Mouse (Mus musculus): ENCODE measurements around the gene Usp9x. TPM values are rescaled to one million over a fixed set of nuclear protein-coding genes. Genes with fewer than 3 reads are reported as not detected.
A peak's percentile ranks its signal among the peaks of the same experiment; 100 is the strongest.

The Usp9x gene
- polyA plus RNA-seq (2015; fragmentation: Nextera tagmentation; extraction: Ambion mirVana) = 19.8 and 21.4 TPM in 2 replicates

DNA sequence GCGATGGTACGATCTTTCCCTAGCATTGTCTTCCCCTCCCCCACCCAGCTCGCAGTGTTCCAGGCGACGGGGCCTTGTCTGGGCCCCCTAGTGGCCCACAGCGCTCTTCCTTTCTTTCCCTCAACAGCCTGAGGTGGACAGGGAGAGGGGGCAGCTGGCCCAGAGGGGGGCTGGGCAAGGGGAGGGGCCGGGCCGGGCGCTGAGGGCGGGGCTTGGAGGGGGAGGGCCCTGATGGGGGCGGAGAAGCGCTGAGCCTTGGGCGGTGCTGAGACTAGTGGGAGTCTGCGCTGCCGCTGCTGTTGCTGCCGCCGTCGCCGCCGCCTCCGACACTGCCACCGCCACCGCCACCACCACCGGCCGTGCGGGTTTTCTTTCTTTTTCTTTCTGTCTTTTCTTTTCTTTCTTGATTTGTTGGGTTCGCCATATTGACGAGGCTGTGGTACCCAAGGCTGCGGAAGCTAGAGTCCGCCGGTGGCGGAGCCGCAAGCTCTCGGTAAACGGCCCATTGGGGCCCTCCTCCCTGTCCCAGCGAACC is at the start of gene Usp9x:
TSS of gene Usp9x (plus strand) at position 258 of the 535 bp plus-strand sequence.
- peak; percentile 81 for DNase-seq (ENCODE audit: low spot score)

DNA sequence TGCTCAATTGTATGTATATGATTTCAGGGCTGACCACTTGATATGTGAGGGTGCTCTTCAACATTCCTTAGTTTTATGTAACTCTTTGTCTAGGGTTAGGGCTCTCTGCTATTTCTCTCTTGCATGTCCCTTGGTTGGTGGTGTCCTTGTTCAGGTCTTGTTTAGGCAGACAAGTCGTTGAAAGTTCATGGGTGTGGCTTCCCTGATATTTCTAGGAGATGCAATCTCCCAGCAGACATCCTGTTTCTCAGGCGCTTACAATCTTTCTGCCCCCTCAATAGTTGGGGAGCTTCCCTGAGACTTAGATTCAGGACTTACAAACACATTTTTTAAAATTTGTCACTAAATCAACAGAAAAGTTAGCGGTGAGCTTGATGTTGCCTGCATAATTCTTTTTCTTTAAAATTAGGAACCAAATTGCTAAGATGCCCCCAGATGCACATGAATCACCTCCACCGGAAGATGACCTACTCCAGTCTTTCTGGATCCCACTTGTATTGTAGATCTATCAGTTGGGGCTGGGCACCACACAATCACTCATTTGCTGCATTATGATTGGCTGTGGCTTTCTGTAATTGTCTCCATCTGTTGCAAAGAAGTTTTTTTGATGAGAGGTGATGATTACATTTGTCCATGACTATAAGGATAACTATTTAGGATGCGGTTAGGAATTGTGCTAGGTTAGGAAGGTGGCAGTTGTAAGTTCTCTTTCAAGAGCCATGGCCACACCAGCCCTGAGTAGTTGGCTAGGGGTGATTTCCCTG is 48.6 kb upstream of the Usp9x start:
- no peak for DNase-seq (ENCODE audit: low spot score)

DNA sequence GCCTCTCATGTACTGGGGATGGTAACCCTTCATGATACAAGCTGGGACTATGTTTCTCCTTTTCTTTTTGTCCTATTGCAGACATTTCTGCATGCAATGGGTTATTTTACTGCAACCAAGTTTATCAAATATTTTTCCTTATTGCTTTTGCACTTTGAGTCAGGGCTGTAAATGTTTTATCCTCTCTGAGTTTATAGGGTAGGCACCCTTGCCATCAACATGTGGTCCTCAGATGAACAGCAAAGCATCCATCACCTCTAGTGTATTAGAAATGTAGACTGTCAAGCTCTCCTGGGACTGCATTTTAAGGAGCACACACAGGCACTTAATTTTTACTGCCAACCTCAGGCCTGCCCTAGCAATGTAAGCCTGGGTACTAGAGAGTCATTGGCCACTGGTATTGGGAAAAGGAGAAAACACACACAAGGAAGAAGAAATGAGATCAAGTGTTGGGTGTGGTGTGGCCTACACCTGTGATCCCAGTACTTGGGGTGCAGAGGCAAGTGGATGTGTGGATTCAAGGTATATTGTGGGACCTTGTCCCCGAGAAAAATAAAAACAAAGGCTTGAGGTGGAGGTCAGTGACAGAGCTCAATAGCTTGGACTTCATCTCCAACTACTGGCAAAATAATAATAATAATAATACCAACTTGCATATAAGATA is 46.6 kb upstream of the Usp9x start:
- no peak for DNase-seq (ENCODE audit: low spot score)

DNA sequence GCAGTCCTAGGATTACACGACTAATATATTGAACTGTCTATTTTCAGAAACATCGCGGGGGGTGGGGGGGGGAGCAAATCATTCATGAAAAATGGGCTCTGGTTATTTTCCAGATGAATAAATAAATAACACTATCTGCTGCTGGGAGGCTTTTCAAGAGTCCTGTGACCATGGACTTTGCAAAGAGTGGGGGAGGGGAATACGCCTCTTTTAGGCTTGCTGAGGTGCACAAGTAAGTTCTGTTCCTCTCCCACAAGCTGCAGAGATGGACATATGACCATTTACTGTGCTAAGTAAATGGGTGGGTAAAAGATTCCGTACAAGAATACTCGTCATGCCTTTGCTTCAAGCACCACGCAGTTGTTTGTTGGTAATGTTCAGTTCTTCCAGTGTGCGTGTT is 46.0 kb upstream of the Usp9x start:
- DNase-seq (ENCODE audit: low spot score) = no peak

DNA sequence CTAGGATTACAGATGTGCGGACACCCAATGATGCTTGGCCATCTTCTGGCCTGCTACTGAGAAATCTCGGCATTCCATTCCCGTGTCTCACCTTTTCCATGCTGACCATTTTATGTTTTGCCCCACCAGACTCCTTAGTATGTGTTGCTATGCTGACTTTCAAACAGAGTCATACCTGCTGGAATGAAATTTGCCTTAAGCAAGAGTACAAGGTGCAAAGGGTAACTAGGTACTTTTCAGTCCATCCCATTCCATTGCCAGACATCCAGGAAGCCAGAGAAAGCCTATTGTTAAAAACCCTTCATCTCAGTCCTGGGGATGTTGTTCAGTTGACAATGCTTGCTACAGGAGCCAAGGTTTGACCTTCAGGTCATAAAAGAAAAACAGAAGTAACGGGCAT is 43.1 kb upstream of the Usp9x start:
- DNase-seq (ENCODE audit: low spot score) = no peak

DNA sequence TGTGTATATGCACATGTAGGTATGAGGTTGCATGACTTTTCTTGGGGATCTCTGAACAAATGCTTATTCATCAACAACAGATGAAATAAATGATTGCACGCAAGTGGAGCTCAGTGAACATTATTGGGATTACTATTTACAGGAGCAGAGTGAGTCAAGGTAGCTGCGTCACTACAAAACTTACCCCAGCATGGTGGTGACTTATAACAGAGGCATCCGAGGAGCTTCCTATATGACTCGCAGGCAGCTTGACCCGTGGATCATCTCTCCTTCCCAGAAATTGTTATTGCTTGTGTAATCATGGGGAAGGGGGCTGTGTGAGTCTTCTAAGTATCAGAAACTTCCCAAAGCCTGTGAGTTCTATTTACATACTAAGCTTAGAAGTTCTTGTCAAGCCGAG is 41.3 kb upstream of the Usp9x start:
- DNase-seq (ENCODE audit: low spot score) = no peak

DNA sequence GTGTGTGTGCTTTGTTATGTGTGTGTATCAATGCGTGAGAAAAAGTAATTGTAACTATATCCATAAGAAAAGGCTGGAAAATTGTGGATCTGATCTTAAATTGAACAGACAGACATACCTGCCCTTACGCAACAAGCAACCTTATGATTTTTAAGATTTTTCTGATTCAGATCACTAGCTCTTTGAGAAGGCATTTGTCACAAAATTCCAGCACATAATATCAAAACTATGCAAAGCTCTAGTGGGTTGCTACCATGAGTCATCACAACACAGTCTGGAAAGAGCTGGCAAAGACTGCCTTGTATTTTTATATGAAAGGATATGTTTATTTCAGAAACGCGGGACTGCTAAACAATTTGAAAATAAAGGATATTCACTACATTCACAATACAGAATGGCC is 34.2 kb upstream of the Usp9x start:
- DNase-seq (ENCODE audit: low spot score) = no peak

DNA sequence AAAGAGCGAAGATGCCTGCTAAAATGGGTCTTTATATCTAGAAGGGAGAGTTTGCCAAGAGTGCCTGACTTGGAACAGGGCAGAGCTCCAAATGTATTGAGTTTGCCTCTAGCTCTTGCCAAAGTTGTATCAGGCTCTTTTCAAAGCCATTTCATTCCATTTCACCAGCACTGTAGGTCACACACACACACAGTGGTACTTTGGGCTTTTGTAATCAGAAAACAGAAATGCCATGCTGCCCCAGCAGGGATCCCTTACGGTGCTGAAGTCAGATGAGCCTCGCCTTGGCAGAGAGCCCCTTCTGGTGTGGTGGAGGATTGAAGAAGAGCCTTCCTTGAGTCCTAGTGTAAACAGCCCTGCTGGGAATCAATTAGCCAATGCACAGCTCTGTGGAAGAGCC is 32.1 kb upstream of the Usp9x start:
- no peak for DNase-seq (ENCODE audit: low spot score)

DNA sequence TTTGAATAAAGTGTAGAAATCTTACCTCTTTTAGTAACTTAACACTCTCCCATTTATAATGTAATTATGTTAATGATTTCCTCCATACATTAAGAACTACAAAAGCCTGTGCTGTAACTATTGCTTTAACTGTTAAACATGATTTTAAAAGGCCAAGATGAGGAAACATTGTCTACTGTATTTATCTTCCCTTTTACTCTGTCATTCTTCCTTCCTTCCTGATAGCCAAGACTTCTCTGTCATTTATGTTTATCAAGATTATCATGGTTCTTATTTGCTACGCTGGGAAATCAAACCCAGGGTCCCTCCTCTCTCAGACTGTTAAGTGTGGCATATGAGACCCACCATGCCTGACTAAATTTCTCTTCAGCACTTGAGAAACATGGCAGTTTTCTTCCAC is 30.9 kb upstream of the Usp9x start:
- DNase-seq (ENCODE audit: low spot score) = no peak

DNA sequence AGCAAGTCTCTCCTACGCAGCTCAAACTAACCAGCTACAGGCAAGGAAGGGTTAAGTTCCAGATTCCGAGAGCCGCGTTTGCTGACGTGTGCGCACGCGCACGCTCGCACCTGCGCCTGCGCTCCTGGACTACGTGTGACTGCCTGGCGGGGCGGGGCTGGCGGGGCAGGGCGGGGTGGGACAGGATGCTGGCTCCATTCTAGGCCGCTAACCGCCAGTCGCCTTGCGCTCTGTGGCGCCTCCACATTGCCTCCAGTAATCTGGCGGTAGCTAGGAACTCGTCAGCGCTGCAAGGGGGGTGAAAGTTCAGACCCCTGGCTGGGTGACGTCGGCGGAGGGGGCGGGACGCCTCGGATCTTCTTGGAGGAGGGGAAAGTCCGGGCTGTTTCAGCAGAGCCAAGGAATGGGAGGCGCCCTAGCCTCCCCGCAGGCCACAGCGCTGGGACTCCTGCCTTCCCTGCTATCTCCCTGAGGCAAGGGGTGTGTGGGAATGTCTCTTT is 29.6 kb upstream of the Usp9x start:
- peak; percentile 94 for DNase-seq (ENCODE audit: low spot score)

DNA sequence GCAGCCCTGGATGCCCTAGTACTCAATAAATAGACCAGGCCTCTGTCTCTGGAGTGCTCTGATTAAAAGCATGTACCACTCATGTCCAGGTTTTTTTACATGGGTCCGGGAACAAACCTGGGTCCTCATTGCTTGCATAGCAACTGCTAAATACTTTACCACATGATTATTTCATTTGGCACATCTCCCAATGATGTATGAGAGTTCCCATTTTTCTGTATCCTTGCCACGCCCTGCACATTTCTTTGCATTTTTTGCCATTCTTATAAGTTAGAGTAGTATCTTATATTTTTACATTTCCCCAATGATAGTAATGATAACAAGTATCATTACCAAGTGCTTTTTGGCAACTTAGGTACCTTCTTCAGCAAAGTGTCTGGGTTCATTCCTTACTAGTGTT is 27.5 kb upstream of the Usp9x start:
- DNase-seq (ENCODE audit: low spot score) = no peak

DNA sequence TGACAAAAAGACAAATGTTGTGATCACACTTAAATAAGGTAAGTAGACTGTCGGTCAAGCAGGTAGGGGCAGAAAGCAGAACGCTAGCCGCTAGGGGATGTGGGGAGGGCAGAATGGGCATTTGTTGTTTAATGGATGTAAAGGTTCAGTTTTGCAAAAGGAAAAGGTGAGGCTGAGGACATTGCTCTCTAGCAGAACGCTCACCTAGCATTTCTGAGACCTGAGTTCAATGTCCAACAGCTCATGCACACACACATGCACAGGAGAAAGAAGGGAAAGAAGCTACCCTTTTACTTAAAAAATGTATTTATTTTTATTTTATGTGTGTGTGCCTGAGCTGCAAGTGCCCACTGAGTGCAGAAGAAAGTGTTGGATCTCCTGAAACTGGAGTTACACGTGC is 26.6 kb upstream of the Usp9x start:
- no peak for DNase-seq (ENCODE audit: low spot score)

DNA sequence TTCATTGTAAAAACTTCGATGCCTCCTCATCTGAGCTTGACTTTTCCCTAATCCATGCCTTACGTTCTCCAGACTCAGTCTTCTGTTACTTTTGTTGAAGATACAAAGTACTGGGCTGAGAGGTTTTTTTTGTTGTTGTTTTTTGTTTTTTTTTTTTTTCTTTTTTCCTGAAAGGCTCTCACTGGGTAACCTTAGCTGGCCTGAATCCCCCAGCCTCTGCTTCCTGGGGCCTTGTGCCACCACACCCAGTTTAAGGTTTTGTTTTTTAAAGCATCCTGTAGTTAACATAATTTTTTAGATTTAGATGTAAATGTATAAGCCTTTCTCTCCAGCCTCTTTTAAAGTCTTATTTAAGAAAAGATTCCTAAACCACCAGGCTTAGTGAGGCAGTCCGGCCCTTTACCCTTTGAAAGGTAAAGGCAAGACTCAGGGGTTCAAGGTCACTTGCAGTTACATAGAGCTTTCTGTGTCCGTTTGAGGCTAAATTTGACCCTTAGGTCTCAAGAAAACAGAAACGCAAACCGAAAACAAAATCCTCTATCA is 24.3 kb upstream of the Usp9x start:
- DNase-seq (ENCODE audit: low spot score) = no peak

DNA sequence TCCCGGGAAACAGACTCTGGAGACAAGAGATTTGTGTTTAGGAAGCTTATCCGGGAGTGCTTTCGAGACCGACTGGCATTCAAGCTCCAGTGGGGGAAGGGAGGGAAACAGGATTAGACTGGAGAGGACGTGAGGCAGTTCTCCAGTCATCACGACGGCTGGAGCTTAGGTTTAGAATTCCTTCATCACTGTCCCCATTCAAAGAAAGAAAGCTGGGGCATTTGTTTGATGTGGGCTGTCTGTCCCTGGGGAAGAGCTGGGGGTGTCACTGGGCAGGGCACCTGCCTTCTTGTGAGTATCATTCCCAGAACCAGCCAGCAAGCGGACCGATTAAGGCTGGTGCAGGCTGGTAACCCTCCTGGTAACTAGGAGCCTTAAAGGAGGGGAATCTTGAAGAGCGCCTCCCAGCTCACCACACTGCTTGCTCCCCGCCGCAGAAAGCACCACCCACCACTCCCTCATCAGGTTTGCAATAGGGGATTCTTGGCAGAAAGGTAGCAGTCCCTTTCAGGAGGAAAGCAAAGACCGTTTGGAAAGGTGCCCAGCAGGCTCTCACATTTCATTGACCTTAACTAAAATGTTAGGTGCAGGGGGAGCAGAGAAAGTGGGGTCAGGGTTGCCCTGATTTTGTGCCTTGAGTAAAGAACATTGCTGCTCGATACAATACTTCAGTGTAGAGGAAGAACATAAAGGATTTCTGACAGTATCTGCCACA is 23.5 kb upstream of the Usp9x start:
- no peak for DNase-seq (ENCODE audit: low spot score)

DNA sequence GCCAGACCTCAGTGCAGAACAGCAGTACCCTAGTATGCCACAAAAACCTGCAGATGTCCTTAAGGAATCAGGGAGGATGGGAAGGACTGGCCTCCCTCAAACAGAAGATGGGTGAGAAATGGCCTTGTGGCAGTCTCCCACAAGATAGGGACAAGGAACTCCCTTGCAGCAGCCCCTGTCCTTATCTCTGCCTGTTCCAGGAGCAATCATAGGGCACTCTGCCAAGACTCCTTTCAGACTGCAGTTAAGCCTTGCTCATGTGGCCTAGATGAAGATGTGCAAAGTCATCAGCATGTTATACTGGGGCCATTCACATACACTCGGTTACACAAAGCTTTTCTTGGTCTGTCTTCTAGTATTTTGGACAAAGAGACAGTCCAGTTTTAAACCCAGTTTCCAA is 16.7 kb upstream of the Usp9x start:
- DNase-seq (ENCODE audit: low spot score) = no peak

DNA sequence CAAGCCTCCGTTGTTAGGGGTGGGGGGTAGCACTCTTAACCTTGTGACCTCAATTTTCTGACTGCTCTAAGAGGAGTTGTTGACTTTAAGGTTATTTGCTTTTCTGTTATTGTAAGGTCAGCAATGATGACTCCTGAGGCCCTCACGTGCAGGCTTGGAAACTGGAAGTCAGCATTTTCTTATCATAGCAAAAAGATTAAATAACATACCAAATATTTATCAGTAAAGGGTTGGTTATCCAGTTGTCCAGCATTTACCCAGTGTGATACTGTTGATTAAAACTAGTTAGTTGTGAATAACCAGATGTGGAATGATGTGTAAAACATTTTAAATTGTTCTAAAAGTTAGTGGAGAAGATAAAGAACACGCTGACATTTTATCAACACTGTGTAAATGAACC is 9.3 kb upstream of the Usp9x start:
- no peak for DNase-seq (ENCODE audit: low spot score)

DNA sequence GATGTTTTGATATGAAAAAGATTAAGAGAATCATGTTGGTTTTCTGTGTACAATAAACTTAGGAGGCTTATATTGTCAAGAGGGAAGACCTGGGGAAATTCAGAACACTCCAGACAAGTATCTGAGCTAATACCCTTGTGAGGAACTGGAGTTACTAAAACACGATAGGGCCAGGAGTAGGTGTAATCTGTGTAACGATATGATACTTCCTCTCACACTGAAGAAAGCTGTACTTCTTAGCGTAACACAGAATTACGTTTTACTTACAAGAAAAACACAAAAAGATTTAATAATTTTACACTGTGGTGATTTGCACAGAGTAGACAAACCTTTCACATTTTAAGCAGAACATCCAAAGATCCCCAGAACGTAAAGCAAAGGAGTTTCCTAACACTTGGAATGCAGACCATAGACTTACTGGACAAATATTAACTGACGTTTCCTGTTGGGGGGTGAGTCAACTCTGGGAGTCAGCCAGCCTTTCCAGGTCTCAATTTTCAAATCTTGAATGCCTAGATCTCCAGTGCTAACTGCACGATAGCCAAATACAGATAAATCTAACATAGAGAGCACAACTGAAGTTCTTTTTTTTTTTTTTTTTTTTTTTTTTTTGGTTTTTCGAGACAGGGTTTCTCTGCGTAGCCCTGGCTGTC is 6.9 kb upstream of the Usp9x start:
- no peak for DNase-seq (ENCODE audit: low spot score)

DNA sequence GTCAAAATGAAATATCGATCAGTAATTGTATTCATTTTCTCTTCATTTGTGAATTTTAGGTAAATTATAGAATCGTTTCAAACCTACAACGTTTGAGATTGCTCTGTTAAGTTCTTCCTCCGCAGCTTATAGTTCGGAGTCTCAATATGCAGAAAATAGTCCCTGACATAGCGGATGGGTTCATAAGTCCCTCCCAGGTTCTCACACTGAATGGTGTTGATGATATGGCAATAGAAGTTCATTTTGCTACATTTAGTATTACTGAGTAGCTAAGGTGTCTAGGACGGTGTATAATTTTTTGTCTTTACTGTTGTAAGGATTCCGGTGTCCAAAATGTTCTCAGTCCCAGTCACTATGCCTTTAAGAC is 1.1 kb upstream of the Usp9x start:
- no peak for DNase-seq (ENCODE audit: low spot score)

DNA sequence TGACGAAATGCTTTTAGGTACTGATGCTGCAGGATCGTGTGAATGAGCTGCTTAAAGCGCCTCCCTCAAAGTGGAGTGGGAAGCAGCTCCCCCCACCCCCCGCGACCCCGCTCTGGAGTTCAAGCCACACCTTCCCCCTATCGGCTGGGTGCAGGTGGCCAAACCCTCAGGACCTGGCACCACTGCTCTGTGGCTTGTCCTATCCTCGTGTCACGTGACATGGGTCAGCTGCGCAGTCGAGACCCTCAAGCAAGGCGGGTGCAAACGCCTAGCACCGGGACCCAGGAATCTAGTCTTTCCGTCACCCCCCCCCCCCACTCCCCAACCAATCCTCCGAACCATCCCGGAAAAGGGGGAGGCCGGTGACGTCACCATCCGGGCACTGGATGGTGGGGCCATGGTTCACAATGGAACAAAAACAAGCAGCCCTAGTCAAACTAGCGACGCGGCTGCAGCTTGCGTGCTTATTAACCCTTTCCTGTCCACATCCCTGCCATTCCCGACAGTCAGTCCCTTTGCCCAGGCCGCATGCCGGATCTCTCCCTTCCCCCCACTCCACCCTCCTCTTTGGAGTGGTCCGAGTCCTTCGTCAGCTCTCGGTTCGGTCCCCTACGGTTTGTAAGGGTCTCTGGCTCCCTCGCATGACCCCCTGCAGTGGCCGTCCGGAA is 591 bp upstream of the Usp9x start:
- peak; percentile 81 for DNase-seq (ENCODE audit: low spot score)

DNA sequence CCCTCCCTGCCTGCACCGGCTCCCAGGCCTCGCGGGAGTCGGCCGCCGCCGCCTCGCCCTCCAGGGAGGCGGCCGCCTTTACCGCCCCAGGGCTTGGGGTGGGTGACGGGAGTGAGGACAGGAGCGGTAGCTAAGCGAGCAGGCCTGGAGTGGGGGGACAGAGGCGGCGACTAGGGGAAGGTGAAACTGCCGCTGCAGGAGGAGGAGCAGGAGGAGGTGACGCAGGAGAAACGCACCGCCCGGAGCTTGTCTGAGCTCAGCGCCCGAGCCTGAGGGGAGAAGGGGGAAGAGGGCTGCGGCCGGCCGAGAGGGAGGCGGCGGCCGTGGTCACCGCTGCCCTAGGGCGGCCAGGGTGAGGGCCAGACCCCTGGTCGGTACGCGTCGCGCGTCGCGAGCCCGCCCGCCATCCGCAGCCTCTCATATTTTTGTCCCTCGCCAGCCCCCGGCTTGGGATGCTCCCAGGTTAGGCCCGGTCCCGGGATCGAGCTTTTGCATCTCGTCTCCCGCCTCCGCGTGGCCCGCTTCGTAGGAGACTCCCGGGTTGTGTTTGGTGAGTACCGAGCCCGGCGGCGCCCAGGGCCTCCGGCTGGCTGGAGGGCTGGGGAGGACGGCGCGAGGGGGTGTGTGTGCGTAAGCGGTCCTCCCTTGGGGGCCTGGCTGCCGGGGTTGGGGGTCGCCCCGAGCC is 620 bp downstream of the Usp9x start:
- DNase-seq (ENCODE audit: low spot score) = peak; percentile 64
